Mouse (Mus musculus) splenic B cell, adult 2 months (primary cell): Measurements from ENCODE around the gene Tango6.

Experiments used
- DNase-seq: peaks from one replicate; pipeline ENCODE4 v3.0.0-alpha.2; 2011; ENCODE audit warnings: low read depth, low spot score
- H3K27me3 ChIP-seq: 2 replicates; pipeline ENCODE4 v1.6.1; 2012; ENCODE audit warnings: mild to moderate bottlenecking, low read length, moderate library complexity, mixed read lengths; ENCODE audit not compliant: control insufficient read depth, poor library complexity, insufficient read depth, severe bottlenecking
- H3K36me3 ChIP-seq: 2 replicates; pipeline ENCODE4 v1.6.1; 2012; ENCODE audit warnings: mild to moderate bottlenecking, low read length, moderate library complexity, mixed read lengths; ENCODE audit not compliant: control insufficient read depth, poor library complexity, insufficient read depth, severe bottlenecking

Tango6 gene

DNA sequence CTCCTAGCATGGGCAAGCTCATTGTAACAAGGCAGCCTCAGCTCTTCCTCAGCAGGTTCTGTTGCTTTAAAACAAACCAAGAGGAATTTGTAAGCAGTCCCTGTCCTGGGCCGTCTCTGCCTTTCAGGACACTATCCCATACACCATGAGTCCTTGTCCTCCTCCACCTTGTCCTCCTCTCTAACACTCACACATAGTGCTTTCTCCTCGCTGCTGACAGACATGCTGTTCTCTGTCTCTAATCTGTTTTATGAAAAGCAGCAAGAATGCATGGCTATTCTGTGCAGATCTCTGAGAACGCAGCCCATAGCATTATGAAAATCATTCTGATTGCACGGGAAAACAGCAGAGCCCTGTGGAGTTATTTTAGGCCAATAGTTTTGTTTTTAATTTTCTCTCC, 78.4 kb downstream of the Tango6 start:
- no peak for DNase-seq
- Histone ChIP-seq H3K36me3 (0 out of 2 replicates have a peak, but pooled peaks cover 2% of the 10 kb centered on the region), H3K27me3 (no peaks in the 10 kb centered on the region)

DNA sequence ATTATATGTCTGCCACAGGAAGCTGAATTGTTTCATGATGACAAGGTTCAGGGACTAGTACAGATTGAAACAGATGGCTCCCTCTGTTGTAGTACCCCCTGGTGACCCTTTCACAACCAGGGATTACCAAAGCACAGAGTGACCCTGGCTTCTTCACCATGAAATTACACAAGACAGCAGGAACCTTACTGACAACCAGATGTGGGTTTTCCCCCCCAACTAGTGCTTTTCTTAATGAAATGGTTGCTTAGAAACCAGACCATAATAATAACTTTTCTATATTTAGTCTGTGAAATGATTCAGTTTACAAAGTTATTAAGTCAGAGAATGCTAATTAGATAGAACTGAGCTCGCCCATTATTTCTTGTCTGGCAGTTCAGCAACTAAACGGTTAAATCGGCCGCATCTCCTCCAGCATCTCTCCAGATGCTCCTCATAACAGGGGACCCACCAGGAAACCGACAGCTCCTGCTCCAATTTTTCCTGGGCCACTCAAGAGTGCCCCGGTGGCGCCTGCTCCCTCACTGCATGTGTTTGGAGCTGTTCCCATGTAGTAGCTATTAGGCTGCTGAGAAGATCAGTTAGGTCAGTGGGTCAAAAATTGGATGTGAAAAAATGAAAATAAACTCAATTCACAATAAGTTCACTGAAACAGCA, 79.1 kb downstream of the Tango6 start:
- no peak for DNase-seq
- H3K27me3 ChIP-seq = no peaks in the 10 kb centered on the region
- H3K36me3 ChIP-seq = 0 out of 2 replicates have a peak, but pooled peaks cover 2% of the 10 kb centered on the region

DNA sequence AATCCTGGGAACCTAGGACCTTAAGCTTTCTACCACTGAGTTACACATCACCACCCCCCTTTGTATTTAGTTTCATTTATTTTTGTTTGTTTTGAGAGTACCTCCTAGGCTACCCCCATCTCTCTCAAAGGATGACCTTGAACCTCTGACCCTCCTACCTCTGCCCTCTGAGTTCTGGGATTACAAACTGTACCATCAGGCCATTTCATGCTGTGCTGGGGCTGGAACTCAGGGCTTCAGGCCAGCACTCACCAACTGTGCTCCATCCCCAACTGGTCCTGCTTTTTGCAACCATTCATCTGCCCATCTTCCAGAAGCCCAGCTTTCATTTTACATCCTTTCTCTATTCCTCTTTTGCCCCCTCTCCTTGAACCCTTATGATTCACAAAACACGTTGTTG, 81.7 kb downstream of the Tango6 start:
- DNase-seq = no peak
- Histone ChIP-seq H3K36me3 (no peaks in the 10 kb centered on the region), H3K27me3 (no peaks in the 10 kb centered on the region)

DNA sequence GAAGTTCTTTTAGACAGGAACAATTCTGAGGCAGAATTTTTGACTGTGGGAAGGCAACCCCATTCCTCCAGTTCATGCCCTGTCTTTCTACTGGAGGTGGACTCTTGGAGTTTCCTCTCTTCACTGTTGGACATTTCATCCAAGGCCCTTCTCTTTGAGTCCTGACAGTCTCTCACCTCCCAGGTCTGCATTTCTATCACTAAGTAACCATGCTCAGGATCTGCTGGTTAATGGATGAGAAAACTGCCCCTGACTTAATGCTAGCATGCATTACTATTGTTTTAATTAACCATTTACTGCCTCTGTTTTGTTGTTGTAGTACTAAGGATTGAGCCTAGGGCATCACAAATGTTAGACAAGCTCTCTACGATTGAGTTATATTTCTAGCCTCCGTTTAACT, 82.7 kb downstream of the Tango6 start:
- Histone ChIP-seq H3K27me3 (no peaks in the 10 kb centered on the region), H3K36me3 (no peaks in the 10 kb centered on the region)
- no peak for DNase-seq

DNA sequence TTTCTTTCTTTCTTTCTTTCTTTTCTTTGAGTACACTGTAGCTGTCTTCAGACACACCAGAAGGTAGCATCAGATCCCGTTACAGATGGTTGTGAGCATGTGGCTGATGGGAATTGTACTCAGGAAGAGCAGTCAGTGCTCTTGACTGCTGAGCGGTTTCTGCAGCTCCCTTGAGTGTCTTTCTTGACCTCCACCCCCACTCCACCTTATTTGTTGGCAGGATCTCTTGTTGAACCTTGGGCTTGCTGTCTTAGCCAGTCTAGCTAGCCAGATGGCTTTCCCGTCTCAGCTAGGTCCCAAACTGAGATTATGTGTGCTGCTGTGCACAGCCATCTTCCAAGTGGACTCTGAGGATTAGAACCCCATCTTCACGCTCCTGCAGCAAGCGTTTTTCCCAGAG, 83.9 kb downstream of the Tango6 start:
- no peaks in the 10 kb centered on the region for H3K27me3 ChIP-seq
- H3K36me3 ChIP-seq = no peaks in the 10 kb centered on the region
- no peak for DNase-seq

DNA sequence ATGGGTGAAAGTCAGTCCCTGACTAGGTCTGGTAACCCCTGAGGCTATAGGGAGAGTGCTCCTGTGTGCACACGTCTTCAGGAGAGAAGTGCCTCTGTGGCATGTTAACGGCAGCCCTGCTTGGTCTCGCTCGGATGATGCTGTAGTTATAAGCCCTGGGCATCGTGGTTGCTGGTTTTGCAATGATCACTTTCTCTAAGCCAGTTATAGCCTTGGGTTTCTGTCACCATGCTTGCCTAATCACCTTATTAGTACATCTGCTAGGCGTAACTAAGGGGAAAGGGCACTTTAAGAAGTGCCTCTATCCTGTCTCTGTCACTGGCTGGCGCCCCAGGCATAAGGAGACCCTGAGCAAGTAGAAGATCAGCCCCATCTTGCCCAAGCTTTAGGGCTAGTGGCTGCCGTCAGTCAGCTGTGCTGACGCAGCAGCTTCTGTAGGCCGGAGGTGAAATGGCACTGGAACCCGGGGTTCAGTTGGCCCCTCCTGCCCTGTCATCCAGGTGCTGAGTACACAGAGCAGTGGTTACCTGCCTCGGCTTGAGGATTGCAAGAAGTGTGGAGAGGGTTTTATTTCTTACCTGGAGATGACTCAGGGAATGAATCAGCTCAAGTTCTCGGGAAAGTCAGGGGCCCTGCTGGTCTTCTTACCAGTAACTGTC, 86.4 kb downstream of the Tango6 start:
- no peaks in the 10 kb centered on the region for H3K27me3 ChIP-seq
- H3K36me3 ChIP-seq = no peaks in the 10 kb centered on the region
- DNase-seq = no peak

DNA sequence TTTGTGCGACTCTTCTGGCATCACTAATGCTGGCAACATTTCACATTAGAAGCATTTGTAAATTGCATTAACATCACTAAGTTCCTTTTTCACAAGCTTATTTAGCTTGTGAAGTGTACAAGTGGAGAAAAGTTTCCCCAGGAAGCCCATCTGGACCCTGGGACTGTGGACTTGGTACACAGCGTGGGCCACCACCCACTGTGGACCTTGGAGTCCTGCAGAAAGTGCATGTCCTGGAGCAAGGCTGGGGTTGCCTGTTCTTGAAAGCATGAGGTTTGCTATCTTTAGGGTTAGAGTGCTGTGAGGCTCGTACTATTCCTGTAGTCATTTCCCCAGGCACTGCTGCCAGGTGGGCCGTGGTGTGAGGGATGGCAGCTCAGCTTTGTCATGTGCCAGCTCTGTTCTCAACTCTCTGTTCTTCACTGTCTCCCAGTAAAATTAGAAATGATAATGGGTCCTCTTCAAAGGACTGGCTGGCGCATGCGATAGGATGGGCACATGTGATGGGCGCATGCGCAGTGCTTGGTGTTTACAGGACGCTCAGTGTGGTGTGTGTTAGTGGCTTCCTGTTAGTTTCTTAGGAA, 87.8 kb downstream of the Tango6 start:
- DNase-seq = no peak
- Histone ChIP-seq H3K36me3 (no peaks in the 10 kb centered on the region), H3K27me3 (no peaks in the 10 kb centered on the region)

DNA sequence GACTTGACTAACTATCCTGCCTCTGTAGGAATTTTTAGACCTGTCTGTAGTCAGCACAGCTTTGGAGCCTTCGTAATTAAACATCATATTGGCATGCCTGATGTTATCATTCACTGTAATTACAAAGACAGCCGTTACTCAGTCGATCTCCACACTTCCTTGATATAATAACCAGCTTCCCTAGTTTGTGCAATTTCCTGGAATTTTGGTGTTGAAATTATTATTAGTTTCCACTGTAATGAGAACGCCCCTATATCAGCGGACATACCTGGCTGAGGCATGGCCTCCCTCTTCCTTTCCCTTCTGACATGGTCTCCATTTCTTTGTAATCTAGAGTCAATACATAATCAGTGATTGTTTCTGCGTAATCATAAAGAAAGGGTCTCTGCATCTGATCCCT, 89.2 kb downstream of the Tango6 start:
- H3K36me3 ChIP-seq = no peaks in the 10 kb centered on the region
- DNase-seq = no peak
- H3K27me3 ChIP-seq = no peaks in the 10 kb centered on the region

DNA sequence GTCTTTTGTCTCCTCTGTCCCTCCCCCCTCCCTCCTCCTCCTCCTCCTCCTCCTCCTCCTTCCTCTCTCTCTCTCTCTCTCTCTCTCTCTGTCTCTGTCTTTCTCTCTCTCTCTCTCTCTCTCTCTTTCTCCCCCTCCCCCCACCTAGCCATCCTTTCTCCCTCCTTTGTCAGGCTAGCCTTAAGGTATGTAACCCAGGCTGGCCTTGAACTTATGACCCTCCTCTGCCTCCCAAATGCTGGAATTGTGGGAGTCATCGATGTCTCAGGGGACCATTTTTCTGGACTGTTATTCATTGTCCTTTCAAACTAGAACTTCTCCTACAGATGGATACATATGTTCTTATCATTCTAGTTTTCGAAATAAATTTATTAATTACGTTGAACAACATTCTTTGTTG, 89.6 kb downstream of the Tango6 start:
- Histone ChIP-seq H3K36me3 (no peaks in the 10 kb centered on the region), H3K27me3 (no peaks in the 10 kb centered on the region)
- no peak for DNase-seq

DNA sequence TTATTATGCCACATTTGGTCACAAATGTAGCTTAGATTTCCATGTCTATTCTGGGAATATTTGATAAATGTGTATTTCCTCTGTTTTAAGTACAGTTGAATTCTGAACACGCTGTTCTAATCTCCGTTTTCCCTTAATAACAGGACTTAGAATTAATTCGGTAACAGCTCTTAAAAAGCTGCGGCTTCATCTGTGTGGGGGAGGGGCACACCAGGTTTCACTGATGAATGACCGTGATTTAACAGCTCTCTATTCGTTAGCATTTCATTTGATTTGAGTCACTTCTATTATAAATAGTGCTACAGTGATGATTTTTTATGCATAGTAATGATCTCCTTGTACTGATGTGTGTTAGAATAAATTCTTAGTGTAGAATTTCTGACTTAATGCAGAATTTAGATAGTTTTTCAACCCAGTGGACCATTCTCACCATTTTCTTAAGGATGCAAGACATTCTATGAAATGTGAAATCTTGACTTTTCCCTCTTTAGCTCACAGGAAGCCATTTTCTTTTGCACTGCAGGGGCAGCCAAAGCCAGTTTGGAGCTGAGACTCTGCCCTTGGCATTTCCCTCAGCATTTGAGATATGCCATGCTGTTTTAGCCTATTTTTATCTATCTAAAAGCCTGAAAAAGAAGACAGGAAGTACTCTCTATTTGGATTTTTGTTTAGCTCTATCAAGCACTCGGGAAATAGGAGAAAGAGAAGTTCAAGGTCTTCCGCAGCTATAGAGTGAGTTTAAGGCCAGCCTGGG, 91.9 kb downstream of the Tango6 start:
- DNase-seq = no peak
- Histone ChIP-seq H3K27me3 (no peaks in the 10 kb centered on the region), H3K36me3 (no peaks in the 10 kb centered on the region)

DNA sequence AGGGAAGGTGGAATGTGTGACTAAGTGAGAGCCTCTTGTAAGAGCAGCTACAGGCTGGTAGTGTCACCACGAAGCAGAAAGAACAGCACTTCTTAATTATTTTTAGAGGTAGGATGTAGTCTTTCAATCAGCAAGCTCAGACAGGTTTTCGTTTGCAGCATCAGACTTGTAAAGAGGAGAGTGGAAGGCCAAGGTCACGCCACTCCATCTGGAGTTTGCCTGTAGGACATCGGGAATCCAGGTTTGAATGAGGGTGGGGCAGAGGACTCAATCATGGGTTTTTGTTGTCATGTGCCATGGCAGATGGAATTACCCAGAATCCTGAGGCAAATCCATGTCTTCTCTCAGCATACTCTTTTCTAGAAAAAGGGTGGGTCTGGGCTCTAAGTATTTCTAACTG, 106.8 kb downstream of the Tango6 start:
- no peaks in the 10 kb centered on the region for H3K27me3 ChIP-seq
- no peaks in the 10 kb centered on the region for H3K36me3 ChIP-seq
- DNase-seq = no peak

DNA sequence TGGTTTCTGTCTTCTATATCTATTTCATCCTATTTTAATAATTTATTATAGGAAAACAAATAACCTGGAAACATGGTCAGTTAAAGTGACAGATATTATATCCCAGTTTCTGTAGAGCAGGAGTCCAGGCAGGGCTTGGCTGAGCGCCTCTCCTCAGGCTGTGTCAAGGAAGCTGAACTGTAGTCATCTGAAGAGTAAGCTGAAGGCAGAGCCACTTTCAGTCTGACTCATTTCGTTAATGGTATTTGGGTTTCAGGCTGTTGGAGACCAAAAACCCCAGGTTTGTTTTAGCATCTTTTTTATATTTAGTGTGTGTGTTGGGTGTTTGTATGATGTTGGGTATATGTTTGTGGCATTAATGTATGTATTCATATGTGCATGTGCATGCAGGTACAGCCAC, 112.0 kb downstream of the Tango6 start:
- H3K27me3 ChIP-seq = no peaks in the 10 kb centered on the region
- no peaks in the 10 kb centered on the region for H3K36me3 ChIP-seq
- no peak for DNase-seq

DNA sequence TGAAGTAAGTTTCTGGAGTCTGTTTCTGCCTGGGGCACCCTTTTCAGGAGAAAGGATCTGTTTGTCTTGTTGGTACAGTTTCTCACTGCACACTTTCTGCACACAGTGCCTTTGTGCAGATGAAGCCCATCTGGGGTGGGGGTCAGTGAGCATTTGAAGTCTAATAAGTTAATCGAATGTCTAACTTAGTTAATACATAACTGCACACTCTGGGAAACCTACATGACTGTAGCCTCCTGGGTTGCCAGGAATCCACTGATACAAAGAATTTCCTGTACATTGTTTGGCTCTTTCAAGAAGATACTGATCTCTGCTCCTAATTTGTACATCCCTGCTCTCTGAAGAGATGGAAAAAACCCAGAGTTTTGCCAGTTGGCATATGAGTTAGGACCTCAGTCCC, 117.0 kb downstream of the Tango6 start:
- H3K36me3 ChIP-seq = no peaks in the 10 kb centered on the region
- no peak for DNase-seq
- H3K27me3 ChIP-seq = no peaks in the 10 kb centered on the region

DNA sequence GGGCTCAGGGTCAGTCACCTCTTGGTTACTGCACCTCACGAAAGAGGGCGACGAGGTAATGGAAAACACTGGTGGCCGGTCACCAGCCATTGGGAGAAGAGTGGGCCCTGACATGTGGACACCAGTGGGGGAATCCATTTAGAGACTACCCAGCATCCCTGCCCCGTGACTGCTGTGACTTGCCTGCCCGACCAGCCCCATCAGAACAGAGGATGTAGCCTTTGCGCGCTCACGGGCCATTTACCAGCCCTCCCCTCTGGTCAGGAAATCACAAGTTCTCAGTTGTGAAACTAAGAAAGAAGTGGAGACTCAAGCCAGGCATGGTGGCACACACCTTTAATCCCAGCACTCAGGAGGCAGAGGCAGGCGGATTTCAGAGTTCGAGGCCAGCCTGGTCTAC, 118.4 kb downstream of the Tango6 start:
- H3K27me3 ChIP-seq = no peaks in the 10 kb centered on the region
- DNase-seq = no peak
- 0 out of 2 replicates have a peak, but pooled peaks cover 2% of the 10 kb centered on the region for H3K36me3 ChIP-seq
